Mouse (Mus musculus): ENCODE results near the gene Zfp617. TPM values are rescaled to one million over a fixed set of nuclear protein-coding genes. Genes with fewer than 3 reads are reported as not detected.
"Not testable (repeated sequence)": the region's sequence is repeated elsewhere in the genome, so short reads cannot be mapped to it uniquely, and the experiment has no call there.

The Zfp617 gene
- total and polyA plus RNA-seq, 2 experiments from 2014 or later: 18.3 to 20.2 TPM

DNA sequence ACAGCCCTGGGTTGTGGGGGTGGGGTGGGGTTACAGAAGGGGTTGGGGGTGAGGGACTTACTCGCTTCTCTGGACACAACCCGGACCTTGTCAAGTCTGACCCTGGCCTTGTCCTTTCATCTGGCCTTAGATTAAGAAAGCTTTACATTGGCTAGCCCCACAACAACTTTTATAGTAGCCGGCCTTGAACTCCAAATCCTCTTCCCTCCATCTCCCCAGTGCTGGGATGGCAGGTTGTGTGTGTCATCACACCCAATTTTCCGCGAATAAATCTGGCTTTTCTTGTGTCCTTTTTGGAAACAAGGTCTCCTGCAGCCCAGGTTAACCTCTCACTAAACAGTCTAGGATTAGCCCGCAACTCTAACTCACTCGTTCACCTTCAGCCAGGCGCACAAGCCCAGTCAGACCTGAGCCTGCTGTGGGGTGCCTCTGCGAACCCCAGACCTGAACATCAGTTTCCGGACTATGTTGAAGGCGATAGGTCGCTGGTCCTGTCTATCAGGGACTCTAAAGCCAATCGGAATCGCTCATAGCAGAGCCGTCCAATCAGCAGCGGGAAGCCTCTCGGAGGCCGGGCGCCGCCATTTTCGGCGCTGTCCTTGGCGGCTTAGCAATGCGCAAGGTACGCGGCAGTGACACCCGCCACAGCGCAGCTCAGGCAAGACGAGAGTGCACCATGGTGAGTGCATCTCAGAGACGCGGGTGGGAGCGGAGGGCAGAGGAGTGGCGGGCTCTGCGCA lies 42.2 kb downstream of the Zfp617 start, which contains the start of gene Zfp961:
Zfp961 (plus strand) TSS at position 557 of the 740 bp plus-strand sequence.
- H3K27me3 ChIP-seq (ENCODE audit: control insufficient read depth, insufficient read depth, low read length): no peaks in the 10 kb centered on the region; the same call in 1 of the 2 replicates
- peak within 1 kb of the TSS; percentile 67 for H3K4me3 ChIP-seq (ENCODE audit: low read depth, low read length)
- peak within 1 kb of the TSS; percentile 72 for H3K27ac ChIP-seq (ENCODE audit: low read depth)
- peak within 1 kb of the TSS; percentile 63 for H3K9ac ChIP-seq (replicated peaks; ENCODE audit: low read depth, low read length)
- H3K36me3 ChIP-seq (replicated peaks; ENCODE audit: control insufficient read depth, insufficient read depth, low read length): no peaks in the 10 kb centered on the region
- DNase-seq (ENCODE audit: low spot score): peak; percentile 94
- H3K4me1 ChIP-seq (ENCODE audit: control insufficient read depth, insufficient read depth): peaks cover 20% of the 10 kb centered on the region
- 0 out of 2 replicates have a peak, but pooled peaks cover 4% of the 10 kb centered on the region for H3K9me3 ChIP-seq (replicated peaks; ENCODE audit: control insufficient read depth, low read length)
- ATAC-seq (ENCODE audit: insufficient read depth, low read depth): peak; percentile 100
- 5% methylated on average over 34 of the region's 34 CpGs for WGBS
- TF ChIP-seq CTCF (IDR thresholded peaks at IDR 0.05; ENCODE audit: low read depth) (no peak), EP300 (IDR thresholded peaks at IDR 0.05; ENCODE audit: low read depth) (no peak)
- H3K4me2 ChIP-seq (ENCODE audit: low read depth, low read length): peak within 1 kb of the TSS; percentile 68

DNA sequence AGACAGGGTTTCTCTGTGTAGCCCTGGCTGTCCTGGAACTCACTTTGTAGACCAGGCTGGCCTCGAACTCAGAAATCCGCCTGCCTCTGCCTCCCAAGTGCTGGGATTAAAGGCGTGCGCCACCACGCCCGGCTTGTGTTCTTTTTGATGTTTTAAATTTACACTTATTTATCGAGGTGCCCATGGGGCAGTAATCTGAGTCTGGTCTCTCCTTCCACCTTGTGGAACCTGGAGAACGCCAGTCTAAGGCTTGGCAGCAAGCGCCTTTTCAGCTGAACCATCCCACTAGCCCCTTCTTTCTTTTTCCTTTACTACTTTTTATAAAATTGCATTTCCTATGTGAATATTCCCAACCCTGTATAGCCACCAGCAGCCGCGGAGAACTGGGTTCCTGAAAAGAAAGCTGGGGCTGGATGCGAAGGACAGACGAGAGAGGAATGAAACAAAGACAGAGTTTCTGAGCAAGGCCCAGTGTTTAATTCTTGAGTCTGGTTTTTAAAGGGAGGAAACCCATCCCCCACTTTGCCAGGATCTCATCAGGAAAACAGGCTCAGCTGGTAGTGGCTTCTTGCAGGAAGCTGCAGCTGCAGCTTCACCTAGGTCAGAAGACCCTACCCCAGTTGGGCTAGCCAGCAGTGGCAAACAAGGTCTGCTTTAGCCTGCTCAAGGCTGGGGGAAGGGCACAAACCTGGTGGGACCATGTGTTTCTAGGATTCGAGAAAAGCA lies 43.2 kb downstream of the Zfp617 start:
- 26% methylated on average over 13 of the region's 14 CpGs for WGBS
- TF ChIP-seq CTCF (IDR thresholded peaks at IDR 0.05; ENCODE audit: low read depth) (no peak), EP300 (IDR thresholded peaks at IDR 0.05; ENCODE audit: low read depth) (no peak)
- DNase-seq (ENCODE audit: low spot score): no peak
- peaks cover 20% of the 10 kb centered on the region for H3K4me1 ChIP-seq (ENCODE audit: control insufficient read depth, insufficient read depth)
- ATAC-seq (ENCODE audit: insufficient read depth, low read depth): no peak
- H3K36me3 ChIP-seq (replicated peaks; ENCODE audit: control insufficient read depth, insufficient read depth, low read length): no peaks in the 10 kb centered on the region
- peak overlapping the region; percentile 34; the same call in 1 of the 2 replicates for H3K27ac ChIP-seq (ENCODE audit: low read depth)
- 0 out of 2 replicates have a peak, but pooled peaks cover 4% of the 10 kb centered on the region for H3K9me3 ChIP-seq (replicated peaks; ENCODE audit: control insufficient read depth, low read length)
- peak overlapping the region; percentile 67 for H3K4me3 ChIP-seq (ENCODE audit: low read depth, low read length)
- H3K9ac ChIP-seq (replicated peaks; ENCODE audit: low read depth, low read length): peak overlapping the region; percentile 63
- H3K4me2 ChIP-seq (ENCODE audit: low read depth, low read length): peak overlapping the region; percentile 68
- no peaks in the 10 kb centered on the region; the same call in 1 of the 2 replicates for H3K27me3 ChIP-seq (ENCODE audit: control insufficient read depth, insufficient read depth, low read length)

DNA sequence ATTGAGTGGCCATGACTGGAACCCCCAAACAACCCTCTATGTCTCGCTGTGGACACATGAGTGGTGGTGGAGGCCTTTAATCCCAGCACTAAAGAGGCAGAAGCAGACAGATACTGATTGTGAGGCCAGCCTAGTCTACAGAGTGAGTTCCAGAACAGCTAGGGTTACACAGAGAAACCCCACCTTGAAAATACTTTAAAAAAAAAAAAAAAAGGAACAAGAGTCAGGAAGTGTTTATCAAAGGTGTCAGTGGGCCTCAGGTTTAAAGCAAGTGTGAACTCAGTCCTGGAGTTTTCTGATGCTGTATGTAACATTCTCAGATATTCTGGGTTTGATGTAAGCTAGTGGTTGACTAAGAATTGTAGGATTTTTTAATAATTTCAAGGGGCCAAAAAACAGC lies 44.1 kb downstream of the Zfp617 start:
- WGBS: 82% methylated on average over 1 of the region's 1 CpGs
- Histone ChIP-seq H3K4me3 (ENCODE audit: low read depth, low read length) (no peak overlapping the region), H3K9me3 (replicated peaks; ENCODE audit: control insufficient read depth, low read length) (0 out of 2 replicates have a peak, but pooled peaks cover 4% of the 10 kb centered on the region), H3K9ac (replicated peaks; ENCODE audit: low read depth, low read length) (no peak overlapping the region), H3K27ac (ENCODE audit: low read depth) (no peak overlapping the region), H3K27me3 (ENCODE audit: control insufficient read depth, insufficient read depth, low read length) (no peaks in the 10 kb centered on the region; the same call in 1 of the 2 replicates), H3K4me2 (ENCODE audit: low read depth, low read length) (no peak overlapping the region), H3K36me3 (replicated peaks; ENCODE audit: control insufficient read depth, insufficient read depth, low read length) (no peaks in the 10 kb centered on the region), H3K4me1 (ENCODE audit: control insufficient read depth, insufficient read depth) (peaks cover 20% of the 10 kb centered on the region)
- DNase-seq (ENCODE audit: low spot score) (no peak), ATAC-seq (ENCODE audit: insufficient read depth, low read depth) (no peak)
- no peak for TF ChIP-seq EP300 (IDR thresholded peaks at IDR 0.05; ENCODE audit: low read depth)
- no peak for TF ChIP-seq CTCF (IDR thresholded peaks at IDR 0.05; ENCODE audit: low read depth)

DNA sequence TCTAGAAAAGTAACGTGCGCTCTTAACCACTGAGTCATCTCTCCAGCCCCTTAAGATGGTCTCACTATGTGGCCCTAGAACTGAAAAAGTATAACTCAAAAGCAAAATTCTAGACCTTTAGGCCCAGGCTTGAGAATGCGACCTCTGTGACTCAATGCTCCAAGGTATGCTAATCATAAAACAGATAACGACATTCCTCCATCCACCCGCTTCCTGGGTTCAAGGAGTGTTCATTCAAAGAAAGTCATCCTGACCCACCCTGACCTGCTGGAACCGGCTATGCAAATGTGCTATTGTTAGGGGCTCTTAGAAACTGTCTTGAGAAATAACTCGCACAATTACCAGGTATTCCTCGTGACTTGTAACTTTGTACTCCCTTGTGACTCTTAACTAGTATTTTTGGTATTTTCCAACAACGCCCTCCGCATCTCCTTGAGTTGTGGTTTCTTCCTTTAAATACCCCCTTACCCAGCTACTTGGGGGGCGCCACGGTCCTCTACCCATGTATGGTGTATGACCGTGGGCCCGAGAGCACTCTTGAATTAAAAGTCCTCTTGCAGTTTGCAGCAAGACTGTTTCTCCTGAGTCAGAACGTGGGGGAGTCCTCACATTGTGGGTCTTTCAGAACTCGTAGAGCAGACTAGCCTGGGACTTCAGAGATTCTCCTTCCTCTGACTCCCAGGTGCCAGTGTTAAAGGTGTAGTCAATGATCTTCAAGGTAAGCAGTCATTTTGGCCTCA lies 44.7 kb downstream of the Zfp617 start:
- WGBS: 91% methylated on average over 16 of the region's 16 CpGs
- not testable (repeated sequence) for H3K9ac ChIP-seq (replicated peaks; ENCODE audit: low read depth, low read length)

DNA sequence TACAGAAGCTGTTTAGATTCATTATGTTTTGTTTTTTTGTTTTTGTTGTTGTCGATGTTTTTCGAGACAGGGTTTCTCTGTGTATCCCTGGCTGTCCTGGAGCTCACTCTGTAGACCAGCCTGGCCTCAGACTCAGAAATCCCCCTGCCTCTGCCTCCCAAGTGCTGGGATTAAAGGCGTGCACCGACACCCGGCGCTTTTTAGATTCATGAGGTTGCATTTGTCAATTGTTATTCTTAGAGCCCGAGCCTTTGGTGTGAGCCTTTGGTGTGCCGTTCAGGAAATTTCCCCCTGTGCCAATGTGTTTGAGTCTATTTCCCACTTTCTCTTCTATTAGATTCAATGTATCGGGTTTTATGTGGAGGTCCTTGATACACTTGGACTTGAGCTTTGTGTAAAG lies 46.2 kb downstream of the Zfp617 start:
- peaks cover 20% of the 10 kb centered on the region for H3K4me1 ChIP-seq (ENCODE audit: control insufficient read depth, insufficient read depth)
- WGBS: 98% methylated on average over 9 of the region's 9 CpGs
- no peaks in the 10 kb centered on the region for H3K36me3 ChIP-seq (replicated peaks; ENCODE audit: control insufficient read depth, insufficient read depth, low read length)
- H3K27ac ChIP-seq (ENCODE audit: low read depth): no peak overlapping the region
- TF ChIP-seq EP300 (IDR thresholded peaks at IDR 0.05; ENCODE audit: low read depth) (no peak), CTCF (IDR thresholded peaks at IDR 0.05; ENCODE audit: low read depth) (no peak)
- H3K4me2 ChIP-seq (ENCODE audit: low read depth, low read length): no peak overlapping the region
- H3K27me3 ChIP-seq (ENCODE audit: control insufficient read depth, insufficient read depth, low read length): no peaks in the 10 kb centered on the region
- DNase-seq (ENCODE audit: low spot score) (no peak), ATAC-seq (ENCODE audit: insufficient read depth, low read depth) (no peak)
- no peak overlapping the region for H3K4me3 ChIP-seq (ENCODE audit: low read depth, low read length)
- no peak overlapping the region for H3K9ac ChIP-seq (replicated peaks; ENCODE audit: low read depth, low read length)
- 0 out of 2 replicates have a peak, but pooled peaks cover 4% of the 10 kb centered on the region for H3K9me3 ChIP-seq (replicated peaks; ENCODE audit: control insufficient read depth, low read length)

More for the DNA sequence above, 44.7 kb downstream of the Zfp617 start:
- H3K27ac ChIP-seq (ENCODE audit: low read depth); DNase-seq (ENCODE audit: low spot score); H3K9me3 ChIP-seq (replicated peaks; ENCODE audit: control insufficient read depth, low read length); H3K36me3 ChIP-seq (replicated peaks; ENCODE audit: control insufficient read depth, insufficient read depth, low read length); H3K27me3 ChIP-seq (ENCODE audit: control insufficient read depth, insufficient read depth, low read length); H3K4me3 ChIP-seq (ENCODE audit: low read depth, low read length); ATAC-seq (ENCODE audit: insufficient read depth, low read depth); H3K4me2 ChIP-seq (ENCODE audit: low read depth, low read length): not testable (repeated sequence)
- H3K4me1 ChIP-seq (ENCODE audit: control insufficient read depth, insufficient read depth): peaks cover 20% of the 10 kb centered on the region
